Mouse (Mus musculus) liver, embryonic 13.5 days (tissue): ENCODE results near the gene Vamp5. TPM values are rescaled to one million over a fixed set of nuclear protein-coding genes. Genes with fewer than 3 reads are reported as not detected.
A peak's percentile ranks its signal among the peaks of the same experiment; 100 is the strongest.

Experiments
- ATAC-seq: fragments of 200-750 bp; cut with Nextera tagmentation; 2 replicates; pipeline ENCODE4 v1.8.0; 2017; ENCODE audit warnings: low read depth, mild to moderate bottlenecking, moderate number of reproducible peaks, moderate library complexity
- DNase-seq: peaks from one replicate; pipeline ENCODE4 v3.0.0; 2022
- H3K27ac ChIP-seq: fragments of 300-500 bp; sonication (generic); 2 replicates; pipeline ENCODE4 v1.5.1; 2015; ENCODE audit warnings: moderate library complexity, mild to moderate bottlenecking, inconsistent platforms
- H3K27me3 ChIP-seq: fragments of 300-500 bp; sonication (generic); 2 replicates; pipeline ENCODE4 v1.6.1; 2015; ENCODE audit warnings: mild to moderate bottlenecking, inconsistent platforms
- H3K36me3 ChIP-seq: fragments of 300-500 bp; sonication (generic); 2 replicates; pipeline ENCODE4 v1.6.1; 2015; ENCODE audit warnings: mild to moderate bottlenecking, inconsistent platforms
- H3K4me1 ChIP-seq: fragments of 300-500 bp; sonication (generic); replicated peaks from 2 replicates; pipeline ENCODE4 v1.6.1; 2015; ENCODE audit warnings: inconsistent platforms
- H3K4me2 ChIP-seq: fragments of 300-500 bp; sonication (generic); 2 replicates; pipeline ENCODE4 v1.6.1; 2015; ENCODE audit warnings: inconsistent platforms, mild to moderate bottlenecking, moderate library complexity
- H3K4me3 ChIP-seq: fragments of 300-500 bp; sonication (generic); replicated peaks from 2 replicates; pipeline ENCODE4 v1.5.1; 2015; ENCODE audit warnings: mild to moderate bottlenecking, inconsistent platforms
- H3K9ac ChIP-seq: fragments of 300-500 bp; sonication (generic); 2 replicates; pipeline ENCODE4 v1.6.1; 2015; ENCODE audit warnings: mild to moderate bottlenecking, inconsistent platforms
- H3K9me3 ChIP-seq: fragments of 300-500 bp; sonication (generic); replicated peaks from 2 replicates; pipeline ENCODE4 v1.6.1; 2016; ENCODE audit warnings: inconsistent platforms
- WGBS: fragments of 180-500 bp; shearing (Covaris S2); methylation state at CpG from one replicate; pipeline ENCODE4 v1.1.7; 2015; ENCODE audit not compliant: insufficient replicate concordance; 5-methylcytosine and 5-hydroxymethylcytosine counted together
- polyA plus RNA-seq: library from polyadenylated mRNA; unstranded; fragments of >200 nt; fragmentation: Nextera tagmentation; extraction: Ambion mirVana; gene quantifications from 2 replicates; pipeline ENCODE4 v1.2.1, GENCODE M21; 2015

The Vamp5 gene
- polyA plus RNA-seq, 1 experiment from 2014 or later: 99.7 TPM

GRCm38 (mm10) chr6:72364985-72365384 is 15.3 kb downstream of the Vamp5 start:
- no peak overlapping the region for H3K4me2 ChIP-seq
- DNase-seq: no peak
- H3K36me3 ChIP-seq: peaks cover 28% of the 10 kb centered on the region
- 52% methylated on average over 6 of the region's 6 CpGs for WGBS
- no peak overlapping the region for H3K27ac ChIP-seq
- peaks cover 37% of the 10 kb centered on the region for H3K4me1 ChIP-seq
- no peak overlapping the region for H3K4me3 ChIP-seq
- ATAC-seq: no peak
- no peaks in the 10 kb centered on the region for H3K9me3 ChIP-seq
- no peaks in the 10 kb centered on the region for H3K27me3 ChIP-seq
- no peak overlapping the region for H3K9ac ChIP-seq

GRCm38 (mm10) chr6:72364009-72364408 is 16.3 kb downstream of the Vamp5 start:
- WGBS: 41% methylated on average over 7 of the region's 7 CpGs
- DNase-seq (no peak), ATAC-seq (no peak)
- H3K4me1 ChIP-seq: peaks cover 40% of the 10 kb centered on the region
- no peaks in the 10 kb centered on the region for H3K9me3 ChIP-seq
- H3K27me3 ChIP-seq: no peaks in the 10 kb centered on the region
- H3K4me3 ChIP-seq: no peak overlapping the region
- no peak overlapping the region for H3K9ac ChIP-seq
- peaks cover 29% of the 10 kb centered on the region for H3K36me3 ChIP-seq
- H3K4me2 ChIP-seq: no peak overlapping the region
- no peak overlapping the region for H3K27ac ChIP-seq

GRCm38 (mm10) chr6:72362132-72363028 is 17.9 kb downstream of the Vamp5 start:
- Histone ChIP-seq H3K36me3 (peaks cover 31% of the 10 kb centered on the region), H3K27me3 (0 out of 2 replicates have a peak, but pooled peaks cover 2% of the 10 kb centered on the region), H3K4me1 (peaks cover 56% of the 10 kb centered on the region), H3K9ac (peak overlapping the region; percentile 83), H3K27ac (peak overlapping the region; percentile 89), H3K4me3 (peak overlapping the region; percentile 80), H3K4me2 (peak overlapping the region; percentile 82), H3K9me3 (no peaks in the 10 kb centered on the region)
- WGBS: under 1% methylated on average over 42 of the region's 42 CpGs
- peak; percentile 96 for DNase-seq
- ATAC-seq: peak; percentile 94

GRCm38 (mm10) chr6:72361121-72361551 is 19.1 kb downstream of the Vamp5 start:
- ATAC-seq (no peak), DNase-seq (peak; percentile 48)
- Histone ChIP-seq H3K9ac (peak overlapping the region; percentile 83), H3K9me3 (no peaks in the 10 kb centered on the region), H3K27ac (peak overlapping the region; percentile 89), H3K4me1 (peaks cover 68% of the 10 kb centered on the region), H3K27me3 (peaks cover 14% of the 10 kb centered on the region), H3K4me3 (peak overlapping the region; percentile 80), H3K4me2 (peak overlapping the region; percentile 77), H3K36me3 (peaks cover 35% of the 10 kb centered on the region)
- 12% methylated on average over 5 of the region's 5 CpGs for WGBS

- Histone ChIP-seq H3K9ac (peak overlapping the region; percentile 83; the same call in 1 of the 2 replicates), H3K4me2 (peak overlapping the region; percentile 77), H3K27me3 (peaks cover 20% of the 10 kb centered on the region), H3K27ac (peak overlapping the region; percentile 89; the same call in 1 of the 2 replicates), H3K4me3 (peak overlapping the region; percentile 80), H3K9me3 (no peaks in the 10 kb centered on the region), H3K4me1 (peaks cover 70% of the 10 kb centered on the region), H3K36me3 (peaks cover 35% of the 10 kb centered on the region)
- no peak for DNase-seq
- no peak for ATAC-seq
- WGBS: 78% methylated on average over 7 of the region's 7 CpGs
These were observed 19.7 kb downstream of the Vamp5 start for GRCm38 (mm10) chr6:72360599-72360935.

GRCm38 (mm10) chr6:72359891-72360598 is 20.2 kb downstream of the Vamp5 start:
- ATAC-seq (no peak), DNase-seq (no peak)
- Histone ChIP-seq H3K4me3 (peak overlapping the region; percentile 80; the same call in 1 of the 2 replicates), H3K4me1 (peaks cover 76% of the 10 kb centered on the region), H3K4me2 (peak overlapping the region; percentile 77), H3K27ac (peak overlapping the region; percentile 89; the same call in 1 of the 2 replicates), H3K9me3 (no peaks in the 10 kb centered on the region), H3K27me3 (peaks cover 25% of the 10 kb centered on the region), H3K9ac (peak overlapping the region; percentile 83; the same call in 1 of the 2 replicates), H3K36me3 (peaks cover 35% of the 10 kb centered on the region)
- WGBS: 78% methylated on average over 11 of the region's 11 CpGs

GRCm38 (mm10) chr6:72359343-72359742 is 20.9 kb downstream of the Vamp5 start:
- H3K4me1 ChIP-seq: peaks cover 83% of the 10 kb centered on the region
- ATAC-seq: no peak

GRCm38 (mm10) chr6:72358086-72358764 is 22.0 kb downstream of the Vamp5 start:
- H3K27ac ChIP-seq: no peak overlapping the region
- H3K9ac ChIP-seq: no peak overlapping the region
- no peak overlapping the region for H3K4me3 ChIP-seq
- ATAC-seq: no peak
- DNase-seq: no peak
- no peaks in the 10 kb centered on the region for H3K9me3 ChIP-seq
- H3K4me1 ChIP-seq: peaks cover 87% of the 10 kb centered on the region
- 0 out of 2 replicates have a peak overlapping the region, but pooled peaks have one; percentile 3 for H3K4me2 ChIP-seq
- 81% methylated on average over 10 of the region's 10 CpGs for WGBS
- peaks cover 35% of the 10 kb centered on the region for H3K36me3 ChIP-seq
- peaks cover 43% of the 10 kb centered on the region for H3K27me3 ChIP-seq

More at GRCm38 (mm10) chr6:72359343-72359742, 20.9 kb downstream of the Vamp5 start:
- no peak for DNase-seq
- Histone ChIP-seq H3K9ac (no peak overlapping the region), H3K27me3 (peaks cover 32% of the 10 kb centered on the region), H3K9me3 (no peaks in the 10 kb centered on the region), H3K27ac (no peak overlapping the region; the same call in 1 of the 2 replicates), H3K4me3 (no peak overlapping the region), H3K4me2 (no peak overlapping the region), H3K36me3 (peaks cover 35% of the 10 kb centered on the region)
- WGBS: 79% methylated on average over 2 of the region's 2 CpGs

GRCm38 (mm10) chr6:72357164-72358079 is 22.8 kb downstream of the Vamp5 start:
- Histone ChIP-seq H3K27ac (no peak overlapping the region), H3K9ac (no peak overlapping the region), H3K9me3 (no peaks in the 10 kb centered on the region), H3K36me3 (peaks cover 35% of the 10 kb centered on the region), H3K4me1 (peaks cover 85% of the 10 kb centered on the region), H3K27me3 (peaks cover 44% of the 10 kb centered on the region), H3K4me2 (0 out of 2 replicates have a peak overlapping the region, but pooled peaks have one; percentile 73), H3K4me3 (no peak overlapping the region)
- WGBS: 45% methylated on average over 5 of the region's 5 CpGs
- ATAC-seq: peak; percentile 55
- peak; percentile 77 for DNase-seq

- Histone ChIP-seq H3K9ac (peak overlapping the region; percentile 57), H3K4me1 (peaks cover 89% of the 10 kb centered on the region), H3K36me3 (peaks cover 39% of the 10 kb centered on the region), H3K4me3 (peak overlapping the region; percentile 60), H3K4me2 (peak overlapping the region; percentile 73), H3K27ac (peak overlapping the region; percentile 64), H3K27me3 (peaks cover 44% of the 10 kb centered on the region), H3K9me3 (no peaks in the 10 kb centered on the region)
- WGBS: 53% methylated on average over 6 of the region's 8 CpGs
- ATAC-seq: no peak
- no peak for DNase-seq
These were observed 24.2 kb downstream of the Vamp5 start for GRCm38 (mm10) chr6:72356001-72356532.
